Mouse (Mus musculus): Measurements from ENCODE around the gene Nr1h4.

DNA sequence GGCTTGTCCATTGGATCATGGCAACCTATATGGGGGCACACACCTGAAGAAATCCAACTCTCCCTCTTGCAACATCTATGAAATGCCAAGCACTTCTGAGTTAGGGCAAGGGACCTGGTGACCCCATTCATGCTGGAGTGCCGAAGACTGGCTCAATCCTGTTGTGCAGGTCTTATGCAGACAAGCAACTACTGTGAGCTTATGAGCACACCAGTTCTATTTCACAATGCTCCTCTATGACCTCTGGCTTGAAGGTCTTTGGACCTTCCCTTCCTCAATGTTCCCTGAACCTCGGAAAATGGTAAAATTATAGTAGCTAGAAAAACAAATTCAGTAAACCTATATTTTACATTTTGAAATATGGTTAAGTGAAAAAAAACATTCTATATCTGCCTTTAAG is 115.4 kb downstream of the Nr1h4 start:
- TF ChIP-seq CTCF (IDR thresholded peaks at IDR 0.05; ENCODE audit: extremely low read depth, insufficient read length, insufficient replicate concordance, low read depth, low read length) (no peak), POLR2A (IDR thresholded peaks at IDR 0.05; ENCODE audit: low read depth, low read length) (no peak)

Data from small intestine, adult 2 months (tissue).